Mouse (Mus musculus) mouse trophoblast stem cell (cell line): ENCODE results near the gene Wbp2.

Experiments
- in situ Hi-C, 2 experiments: fragments of 300-500 bp; cut with MseI, MboI; formaldehyde crosslinking; loops; 2 replicates in 1 of 2; 3 replicates in 1 of 2; pipeline ENCODE4 v1.15.1; 2025

The Wbp2 gene

DNA sequence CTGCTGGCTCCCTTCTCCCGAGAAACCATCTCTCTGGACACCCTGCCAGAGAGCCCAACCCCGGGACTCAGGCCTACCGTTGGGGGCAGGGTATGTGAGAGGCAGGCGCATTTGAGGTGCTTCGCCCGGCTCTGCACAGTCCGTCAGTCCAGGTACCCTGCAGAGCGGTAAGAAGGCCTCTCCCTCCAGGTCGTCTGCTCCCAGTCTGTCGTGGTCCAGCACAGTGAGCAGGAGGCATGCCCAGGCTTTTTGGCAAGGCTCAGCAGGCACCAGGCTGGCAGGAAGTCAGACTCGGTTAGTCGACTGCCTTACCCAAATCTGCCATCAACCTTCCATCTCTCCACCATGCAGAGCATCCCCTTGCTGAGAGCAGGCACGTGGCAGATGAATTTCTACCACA, 23.2 kb downstream of the Wbp2 start:
- in situ Hi-C loops: no loop called here

DNA sequence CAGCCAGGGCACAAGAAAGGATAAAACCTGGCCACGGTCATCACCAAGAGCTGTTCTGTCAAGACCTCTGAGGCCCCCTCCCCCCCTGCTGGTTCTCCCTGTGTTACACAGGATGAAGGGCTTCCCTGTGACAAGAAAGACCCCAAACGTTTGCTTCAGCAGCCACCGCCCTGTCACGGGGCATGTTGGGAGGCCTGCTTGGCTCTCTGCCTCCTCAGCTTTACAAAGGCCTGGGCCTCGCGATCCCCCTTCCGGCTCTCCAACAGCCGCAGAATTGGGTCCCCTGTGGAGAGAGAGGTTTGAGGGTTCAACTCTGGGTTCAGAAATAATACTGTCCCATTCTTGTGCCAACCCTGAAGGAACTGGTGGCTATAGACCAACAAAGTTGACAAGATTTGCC, 24.3 kb downstream of the Wbp2 start:
- in situ Hi-C loops: no loop called here

GRCm38 (mm10) chr11:116061641-116062415, 25.0 kb downstream of the Wbp2 start:
- in situ Hi-C loops: no loop called here

GRCm38 (mm10) chr11:116060596-116060995, 26.2 kb downstream of the Wbp2 start:
- in situ Hi-C loops: no loop called here

- in situ Hi-C loops: no loop called here
Observed at GRCm38 (mm10) chr11:116059691-116060025, 27.1 kb downstream of the Wbp2 start.

- in situ Hi-C loops: no loop called here
Observed at GRCm38 (mm10) chr11:116058868-116059690, 27.7 kb downstream of the Wbp2 start.

GRCm38 (mm10) chr11:116058022-116058614, 28.7 kb downstream of the Wbp2 start:
- in situ Hi-C loops: no loop called here

- in situ Hi-C loops: no loop called here
Observed at GRCm38 (mm10) chr11:116057237-116057881, 29.4 kb downstream of the Wbp2 start.

- in situ Hi-C loops: no loop called here
Observed at GRCm38 (mm10) chr11:116055873-116056272, 30.9 kb downstream of the Wbp2 start.

DNA sequence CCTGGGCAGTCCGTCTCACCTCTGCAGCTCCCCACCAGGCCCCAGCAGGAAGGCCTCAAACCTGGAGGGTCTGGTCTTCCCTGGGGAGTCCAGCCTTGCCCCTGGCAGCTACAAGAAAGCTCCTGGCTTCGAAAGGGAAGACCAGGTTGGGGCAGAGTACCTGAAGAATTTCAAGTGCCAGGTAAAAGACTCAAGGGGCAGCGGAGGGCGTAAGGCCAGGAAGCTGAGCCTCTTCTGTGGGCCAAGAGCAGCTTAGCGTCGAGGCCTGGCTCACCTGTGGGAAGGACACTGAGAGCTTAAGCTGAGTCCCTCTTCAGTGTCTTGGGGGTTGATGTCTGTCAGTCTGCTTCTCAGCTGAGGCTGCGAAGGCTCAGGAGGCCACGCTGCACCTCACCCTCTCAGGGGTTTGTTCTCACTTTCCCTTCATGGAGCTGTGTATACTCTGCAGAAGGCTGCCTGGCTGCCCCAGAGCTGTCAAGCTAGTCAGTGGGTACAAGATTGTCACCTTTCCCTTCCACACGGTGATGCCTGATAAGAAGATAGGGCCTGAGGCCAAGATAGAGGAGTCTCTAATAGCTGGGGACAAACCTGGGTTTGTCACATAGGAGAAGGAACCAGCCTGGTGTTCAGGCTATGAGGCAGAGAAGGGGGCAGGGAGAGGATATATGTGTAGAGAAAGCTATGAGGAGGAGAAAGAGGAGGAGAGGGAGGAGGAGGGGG, 33.1 kb downstream of the Wbp2 start:
- in situ Hi-C loops: no loop called here

DNA sequence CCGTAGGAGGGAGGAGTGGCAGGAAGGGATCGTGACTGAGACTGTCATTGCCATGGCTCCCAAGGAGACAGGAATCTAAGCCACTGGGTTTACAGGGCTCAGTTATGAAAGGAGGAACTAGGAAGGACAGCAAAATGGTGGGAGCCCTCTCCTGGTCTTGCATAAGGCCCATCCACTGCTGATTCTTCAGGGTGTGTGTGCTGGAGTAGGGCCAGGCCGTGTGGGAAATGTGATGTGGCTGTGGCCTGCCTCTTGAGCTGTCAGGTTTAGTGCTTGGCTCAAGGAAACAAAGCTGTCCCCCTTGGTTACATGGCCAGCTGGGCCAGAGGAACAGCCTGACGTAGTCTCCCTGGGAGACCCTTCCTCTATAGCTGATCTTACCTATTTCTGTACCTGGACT, 36.6 kb downstream of the Wbp2 start:
- in situ Hi-C loops: no loop called here

GRCm38 (mm10) chr11:116049610-116050009, 37.2 kb downstream of the Wbp2 start:
- in situ Hi-C loops: no loop called here

- in situ Hi-C loops: no loop called here
Observed at GRCm38 (mm10) chr11:116045173-116045572, 41.6 kb downstream of the Wbp2 start.

DNA sequence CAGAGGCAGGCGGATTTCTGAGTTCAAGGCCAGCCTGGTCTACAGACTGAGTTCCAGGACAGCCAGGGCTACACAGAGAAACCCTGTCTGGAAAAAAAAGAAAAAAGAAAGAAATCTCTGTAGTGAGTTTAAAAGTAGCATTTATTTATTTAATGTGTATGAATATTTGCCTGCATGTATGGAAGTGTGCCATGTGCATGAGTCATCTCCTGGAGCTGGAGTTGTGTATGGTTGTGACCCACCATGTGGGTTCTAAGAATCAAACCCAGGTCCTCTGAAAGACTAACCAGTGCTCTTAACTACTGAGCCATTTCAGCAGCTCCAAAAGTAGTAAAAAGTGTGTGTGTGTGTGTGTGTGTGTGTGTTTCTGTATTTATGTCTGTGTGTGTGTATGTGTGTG, 43.5 kb downstream of the Wbp2 start:
- in situ Hi-C loops: no loop called here

- in situ Hi-C loops: no loop called here
Observed at GRCm38 (mm10) chr11:116042372-116043138, 44.2 kb downstream of the Wbp2 start.

GRCm38 (mm10) chr11:116041833-116042232, 45.0 kb downstream of the Wbp2 start:
- in situ Hi-C loops: no loop called here

GRCm38 (mm10) chr11:116040593-116040992, 46.2 kb downstream of the Wbp2 start:
- in situ Hi-C loops: no loop called here

- in situ Hi-C loops: no loop called here
Observed at GRCm38 (mm10) chr11:116037826-116038225, 49.0 kb downstream of the Wbp2 start.

GRCm38 (mm10) chr11:116036671-116037070, 50.1 kb downstream of the Wbp2 start:
- in situ Hi-C loops: no loop called here

GRCm38 (mm10) chr11:116034584-116034983, 52.2 kb downstream of the Wbp2 start:
- in situ Hi-C loops: no loop called here
